ENCODE assay signal across 25 mouse cellular contexts in the genomic region with DNA sequence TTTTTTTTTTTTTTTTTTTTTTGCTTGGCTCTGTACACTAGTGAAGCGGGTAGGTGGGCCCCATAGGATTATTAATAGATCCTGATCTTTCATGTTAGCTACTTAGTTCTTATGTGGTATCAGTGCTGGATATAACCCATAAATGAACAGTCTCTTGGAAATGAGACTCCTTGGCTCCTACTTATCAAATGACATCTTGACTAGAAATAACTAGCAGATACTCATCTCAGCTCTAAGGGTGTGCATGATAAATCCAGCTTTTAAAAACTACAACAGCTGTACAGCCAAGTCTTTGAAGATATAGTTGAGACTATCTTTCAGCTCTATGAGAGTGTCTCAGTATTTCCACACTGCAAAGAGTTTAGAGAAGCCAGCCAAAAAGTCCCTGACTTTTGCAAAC. TPM values are rescaled to one million over a fixed set of nuclear protein-coding genes. Genes with fewer than 3 reads are reported as not detected.
"Had no signal": no experiment of that assay in that cellular context is flagged by ENCODE, and none has a peak within 500 bp of the region (broad histone marks: within the 10 kb centered on the region; RNA-seq: fewer than 3 reads in every experiment).

No protein-coding gene starts in this region.

- ATAC-seq: hindbrain, postnatal 0 days; intestine, embryonic 16.5 days had no signal

- H3K4me1 ChIP-seq: heart, embryonic 13.5 days; heart, embryonic 15.5 days; hindbrain, embryonic 13.5 days; hindbrain, embryonic 15.5 days; kidney, embryonic 15.5 days; limb, embryonic 13.5 days; limb, embryonic 15.5 days had no signal

- H3K27ac ChIP-seq: heart, adult 2 months; heart, embryonic 13.5 days; heart, embryonic 15.5 days; hindbrain, embryonic 13.5 days; hindbrain, embryonic 15.5 days; hindbrain, postnatal 0 days; kidney, embryonic 15.5 days; kidney, postnatal 0 days; limb, embryonic 13.5 days; limb, embryonic 15.5 days had no signal

- DNase-seq: gastrocnemius, postnatal 14 days; gastrocnemius, postnatal 36 days; heart, adult 2 months; heart, postnatal 14 days; heart, postnatal 36 days; kidney, adult 11 months; kidney, adult 2 months; kidney, adult 9 months; kidney, postnatal 14 days; kidney, postnatal 36 days; layer of hippocampus, adult 9-11 months; layer of hippocampus, postnatal 36 days; left cerebral cortex, postnatal 4 days had no signal

- H3K9me3 ChIP-seq: heart, embryonic 13.5 days; heart, embryonic 15.5 days; hindbrain, embryonic 13.5 days; hindbrain, embryonic 15.5 days; kidney, embryonic 15.5 days; limb, embryonic 13.5 days; limb, embryonic 15.5 days had no signal

- H3K4me3 ChIP-seq: heart, adult 2 months; heart, embryonic 13.5 days; heart, embryonic 15.5 days; hindbrain, embryonic 13.5 days; hindbrain, embryonic 15.5 days; kidney, embryonic 15.5 days; limb, embryonic 13.5 days; limb, embryonic 15.5 days had no signal

- H3K9ac ChIP-seq: heart, embryonic 13.5 days; heart, embryonic 15.5 days; hindbrain, embryonic 13.5 days; hindbrain, embryonic 15.5 days; kidney, embryonic 15.5 days; limb, embryonic 13.5 days; limb, embryonic 15.5 days had no signal

- H3K36me3 ChIP-seq: heart, embryonic 13.5 days; heart, embryonic 15.5 days; hindbrain, embryonic 13.5 days; hindbrain, embryonic 15.5 days; kidney, embryonic 15.5 days; limb, embryonic 13.5 days; limb, embryonic 15.5 days had no signal

- H3K27me3 ChIP-seq: heart, embryonic 13.5 days; heart, embryonic 15.5 days; hindbrain, embryonic 13.5 days; hindbrain, embryonic 15.5 days; kidney, embryonic 15.5 days; limb, embryonic 13.5 days; limb, embryonic 15.5 days had no signal

- H3K4me2 ChIP-seq: heart, embryonic 11.5 days; heart, embryonic 13.5 days; heart, embryonic 15.5 days; hindbrain, embryonic 13.5 days; hindbrain, embryonic 15.5 days; kidney, embryonic 15.5 days; limb, embryonic 13.5 days; limb, embryonic 15.5 days had no signal

RNA-seq across cellular contexts. Expression of gene Ptger2, which starts 21.2 kb away (rescaled TPM):
- polyA plus RNA-seq: heart, embryonic 11.5 days; limb, embryonic 11.5 days had no signal
